8 mouse cellular contexts compared by ENCODE assay signal in genomic region chr9:86570261-86570890, GRCm38 (mm10). TPM values are rescaled to one million over a fixed set of nuclear protein-coding genes. Genes with fewer than 3 reads are reported as not detected.
A peak's percentile ranks its signal among the peaks of the same experiment; 100 is the strongest.
DNase-seq lines count a peak whose midpoint lies in the region; ATAC-seq and TF ChIP-seq lines count a peak whose summit lies in the region.

No protein-coding gene starts in this region.

- no peak overlapping the region for H3K9ac ChIP-seq in lung, postnatal 0 days (replicated peaks; ENCODE audit: low read depth)
- peak overlapping the region; percentile 68 for H3K9ac ChIP-seq in hindbrain, embryonic 14.5 days
- no peak overlapping the region for H3K9ac ChIP-seq in limb, embryonic 15.5 days
- no peak overlapping the region for H3K9ac ChIP-seq in stomach, postnatal 0 days (ENCODE audit: low read length)

- 0 out of 2 replicates have a peak, but pooled peaks cover 6% of the 10 kb centered on the region for H3K36me3 ChIP-seq in lung, postnatal 0 days (ENCODE audit: insufficient read depth, low read length)
- H3K36me3 ChIP-seq in hindbrain, embryonic 14.5 days (replicated peaks; ENCODE audit: control insufficient read depth, insufficient read depth), result peaks cover 40% of the 10 kb centered on the region
- peaks cover 34% of the 10 kb centered on the region for H3K36me3 ChIP-seq in limb, embryonic 15.5 days
- H3K36me3 ChIP-seq in stomach, postnatal 0 days (ENCODE audit: control insufficient read depth, insufficient read depth, low read length), result peaks cover 7% of the 10 kb centered on the region

- H3K4me1 ChIP-seq in lung, postnatal 0 days (ENCODE audit: insufficient read depth, low read depth, low read length), result peaks cover 5% of the 10 kb centered on the region; the same call in 1 of the 2 replicates
- no peaks in the 10 kb centered on the region; the same call in 1 of the 2 replicates for H3K4me1 ChIP-seq in lung, adult 2 months (ENCODE audit: control insufficient read depth, insufficient read depth, low read length)
- peaks cover 9% of the 10 kb centered on the region for H3K4me1 ChIP-seq in hindbrain, embryonic 14.5 days (replicated peaks; ENCODE audit: control insufficient read depth, insufficient read depth, low read length)
- peaks cover 20% of the 10 kb centered on the region for H3K4me1 ChIP-seq in limb, embryonic 15.5 days
- 0 out of 2 replicates have a peak, but pooled peaks cover 2% of the 10 kb centered on the region for H3K4me1 ChIP-seq in stomach, postnatal 0 days (replicated peaks; ENCODE audit: control insufficient read depth, insufficient read depth)

- no peak for TF ChIP-seq EP300 in lung, postnatal 0 days (IDR thresholded peaks at IDR 0.05)
- no peak for TF ChIP-seq EP300 in stomach, postnatal 0 days (optimal IDR thresholded peaks at IDR 0.05)

- H3K9me3 ChIP-seq in lung, postnatal 0 days (ENCODE audit: low read length), result no peaks in the 10 kb centered on the region
- H3K9me3 ChIP-seq in hindbrain, embryonic 14.5 days (ENCODE audit: control insufficient read depth, low read length), result no peaks in the 10 kb centered on the region
- H3K9me3 ChIP-seq in limb, embryonic 15.5 days, result no peaks in the 10 kb centered on the region
- H3K9me3 ChIP-seq in stomach, postnatal 0 days (ENCODE audit: control insufficient read depth, low read length), result no peaks in the 10 kb centered on the region

- no peak for DNase-seq in lung, postnatal 0 days (ENCODE audit: low spot score)
- no peak for DNase-seq in lung, adult 2 months
- DNase-seq in hindbrain, embryonic 14.5 days (ENCODE audit: low spot score), result no peak
- DNase-seq in stomach, postnatal 0 days (ENCODE audit: low spot score), result no peak
- DNase-seq in ovary, postnatal 10 days (ENCODE audit: low spot score), result no peak
- DNase-seq in retina, postnatal 1 day, result no peak
- no peak for DNase-seq in right cerebral cortex, postnatal 25 days

- ATAC-seq in lung, postnatal 0 days, result no peak
- no peak for ATAC-seq in hindbrain, embryonic 14.5 days (ENCODE audit: low FRiP score)
- no peak for ATAC-seq in limb, embryonic 15.5 days (ENCODE audit: insufficient number of reproducible peaks, low FRiP score, low TSS enrichment, low read depth)
- no peak for ATAC-seq in stomach, postnatal 0 days (ENCODE audit: low FRiP score, low TSS enrichment)

- peak overlapping the region; percentile 72; the same call in 1 of the 2 replicates for H3K4me3 ChIP-seq in lung, postnatal 0 days (ENCODE audit: low read depth, low read length)
- no peak overlapping the region for H3K4me3 ChIP-seq in lung, adult 2 months (replicated peaks; ENCODE audit: extremely low read depth, low read depth, low read length)
- H3K4me3 ChIP-seq in hindbrain, embryonic 14.5 days (replicated peaks; ENCODE audit: low read length), result peak overlapping the region; percentile 78
- H3K4me3 ChIP-seq in limb, embryonic 15.5 days, result peak overlapping the region; percentile 61
- no peak overlapping the region for H3K4me3 ChIP-seq in stomach, postnatal 0 days (ENCODE audit: low read depth, low read length)

- TF ChIP-seq POLR2A in lung, adult 2 months (IDR thresholded peaks at IDR 0.05; ENCODE audit: borderline replicate concordance, extremely low read depth, low read depth, low read length), result no peak

- peak overlapping the region; percentile 99 for H3K4me2 ChIP-seq in lung, postnatal 0 days (replicated peaks; ENCODE audit: low read depth, low read length)
- peak overlapping the region; percentile 99 for H3K4me2 ChIP-seq in hindbrain, embryonic 14.5 days (replicated peaks)
- H3K4me2 ChIP-seq in limb, embryonic 15.5 days, result peak overlapping the region; percentile 99
- H3K4me2 ChIP-seq in stomach, postnatal 0 days (replicated peaks; ENCODE audit: low read depth), result peak overlapping the region; percentile 80

- TF ChIP-seq CTCF in lung, postnatal 0 days (IDR thresholded peaks at IDR 0.05), result no peak
- no peak for TF ChIP-seq CTCF in lung, adult 2 months (IDR thresholded peaks at IDR 0.05; ENCODE audit: insufficient read depth, low read length)
- TF ChIP-seq CTCF in stomach, postnatal 0 days (IDR thresholded peaks at IDR 0.05; ENCODE audit: low read depth), result no peak

- 67% methylated on average over 10 of the region's 10 CpGs for WGBS in lung, postnatal 0 days
- WGBS in lung, adult 2 months, result 66% methylated on average over 10 of the region's 10 CpGs
- 80% methylated on average over 10 of the region's 10 CpGs for WGBS in hindbrain, embryonic 14.5 days
- 79% methylated on average over 10 of the region's 10 CpGs for WGBS in limb, embryonic 15.5 days
- 78% methylated on average over 10 of the region's 10 CpGs for WGBS in stomach, postnatal 0 days

- H3K27me3 ChIP-seq in lung, postnatal 0 days (replicated peaks; ENCODE audit: insufficient read depth, low read length), result no peaks in the 10 kb centered on the region
- H3K27me3 ChIP-seq in hindbrain, embryonic 14.5 days (ENCODE audit: control insufficient read depth, insufficient read depth, low read length), result no peaks in the 10 kb centered on the region
- no peaks in the 10 kb centered on the region for H3K27me3 ChIP-seq in limb, embryonic 15.5 days
- no peaks in the 10 kb centered on the region for H3K27me3 ChIP-seq in stomach, postnatal 0 days (ENCODE audit: control insufficient read depth, insufficient read depth, low read length)

- H3K27ac ChIP-seq in lung, postnatal 0 days (ENCODE audit: low read length), result no peak overlapping the region
- no peak overlapping the region for H3K27ac ChIP-seq in hindbrain, embryonic 14.5 days
- no peak overlapping the region for H3K27ac ChIP-seq in limb, embryonic 15.5 days
- no peak overlapping the region for H3K27ac ChIP-seq in stomach, postnatal 0 days (replicated peaks)

RNA-seq across cellular contexts. Expression of gene Pgm3, which starts 1.3 kb away (rescaled TPM):
- polyA plus RNA-seq in lung, postnatal 0 days (2015; fragmentation: Nextera tagmentation; extraction: Ambion mirVana), result 20.5 and 24.6 TPM in 2 replicates
- polyA plus RNA-seq in lung, adult 2 months (2012; rRNA removed), result 4.4 and 7.7 TPM in 2 replicates
- 33.3 and 38.6 TPM in 2 replicates for polyA plus RNA-seq in hindbrain, embryonic 14.5 days (2014; fragmentation: Nextera tagmentation; extraction: Ambion mirVana)
- 38.6 and 39.5 TPM in 2 replicates for polyA plus RNA-seq in limb, embryonic 15.5 days (2015; fragmentation: Nextera tagmentation; extraction: Ambion mirVana)
- polyA plus RNA-seq in stomach, postnatal 0 days (2015; fragmentation: Nextera tagmentation; extraction: Ambion mirVana), result 18.0 and 21.2 TPM in 2 replicates

RNA-seq across cellular contexts. Expression of gene Rwdd2a, which starts 1.4 kb away (rescaled TPM):
- 6.1 and 6.7 TPM in 2 replicates for polyA plus RNA-seq in lung, postnatal 0 days (2015; fragmentation: Nextera tagmentation; extraction: Ambion mirVana)
- polyA plus RNA-seq in lung, adult 2 months (2012; rRNA removed), result 1.0 and 2.2 TPM in 2 replicates
- polyA plus RNA-seq in hindbrain, embryonic 14.5 days (2014; fragmentation: Nextera tagmentation; extraction: Ambion mirVana), result 26.6 and 31.7 TPM in 2 replicates
- 3.2 and 3.4 TPM in 2 replicates for polyA plus RNA-seq in limb, embryonic 15.5 days (2015; fragmentation: Nextera tagmentation; extraction: Ambion mirVana)
- 1.7 and 1.8 TPM in 2 replicates for polyA plus RNA-seq in stomach, postnatal 0 days (2015; fragmentation: Nextera tagmentation; extraction: Ambion mirVana)

Comparison
In these comparisons a context has a peak if more than half of its experiments do, and no peak if none do; other contexts are left out.
1. H3K4me3 ChIP-seq: peak in lung, postnatal 0 days (single experiment), hindbrain, embryonic 14.5 days (single experiment) and limb, embryonic 15.5 days (single experiment); none in lung, adult 2 months (single experiment) and stomach, postnatal 0 days (single experiment).
2. Peak in every context shown above with its lines, with median percentiles within 50 percentile points of each other: H3K4me2 ChIP-seq.